In the genomic region with DNA sequence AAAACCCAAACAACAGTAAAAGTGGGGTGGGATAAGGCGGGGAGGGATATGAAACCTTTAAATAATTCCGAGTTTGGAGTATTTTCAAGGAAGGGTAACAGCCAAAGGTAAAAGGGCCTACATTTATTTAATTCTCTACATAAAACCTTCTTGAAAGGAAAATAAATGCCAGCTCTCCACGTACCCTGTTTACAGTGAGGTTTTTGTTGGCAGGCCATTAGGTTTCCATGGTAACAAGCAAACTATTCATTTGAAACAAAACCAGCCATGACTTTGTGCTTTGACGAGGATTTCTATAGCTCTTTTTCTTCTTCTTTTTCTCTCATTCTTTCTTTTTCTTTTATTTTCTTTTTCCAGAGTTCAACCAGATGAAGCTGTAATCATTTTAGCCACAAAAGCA, we compare ENCODE assay signal across 10 mouse cellular contexts.
A peak's percentile ranks its signal among the peaks of the same experiment; 100 is the strongest.
DNase-seq lines count a peak whose midpoint lies in the region; ATAC-seq and TF ChIP-seq lines count a peak whose summit lies in the region.
"Had no signal": no experiment of that assay in that cellular context is flagged by ENCODE, and none has a peak within 500 bp of the region (broad histone marks: within the 10 kb centered on the region; RNA-seq: fewer than 3 reads in every experiment).

No protein-coding gene starts in this region.

- H3K4me2 ChIP-seq in forebrain, embryonic 13.5 days: peak overlapping the region; percentile 50
- H3K4me2 ChIP-seq in heart, embryonic 12.5 days: no peak overlapping the region
- H3K4me2 ChIP-seq in intestine, postnatal 0 days (replicated peaks; ENCODE audit: low read depth): no peak overlapping the region
- H3K4me2 ChIP-seq: heart, embryonic 15.5 days had no signal

- no peak for TF ChIP-seq POLR2A in kidney, adult 2 months (IDR thresholded peaks at IDR 0.05; ENCODE audit: low read depth, low read length)

- H3K36me3 ChIP-seq in kidney, adult 2 months (ENCODE audit: control insufficient read depth, insufficient read depth, low read length): no peaks in the 10 kb centered on the region
- no peaks in the 10 kb centered on the region for H3K36me3 ChIP-seq in forebrain, embryonic 13.5 days (ENCODE audit: poor library complexity, severe bottlenecking)
- no peaks in the 10 kb centered on the region for H3K36me3 ChIP-seq in heart, embryonic 12.5 days
- no peaks in the 10 kb centered on the region for H3K36me3 ChIP-seq in intestine, postnatal 0 days (ENCODE audit: control insufficient read depth, insufficient read depth)
- H3K36me3 ChIP-seq: heart, embryonic 15.5 days had no signal

- 44% methylated on average over 4 of the region's 4 CpGs for WGBS in kidney, adult 2 months
- 10% methylated on average over 4 of the region's 4 CpGs for WGBS in forebrain, embryonic 13.5 days
- 67% methylated on average over 4 of the region's 4 CpGs for WGBS in heart, embryonic 12.5 days
- 67% methylated on average over 4 of the region's 4 CpGs for WGBS in intestine, postnatal 0 days

- DNase-seq in kidney, adult 2 months: peak; percentile 3
- DNase-seq in kidney, postnatal 10 days: no peak
- peak; percentile 62 for DNase-seq in Muller cell, postnatal 12 days (ENCODE audit: inconsistent ontology term)
- DNase-seq in layer of hippocampus, postnatal 10 days (ENCODE audit: low spot score in 2 of 2): peak; percentile 13 to 27
- no peak for DNase-seq in adrenal gland, postnatal 14 days
- DNase-seq: cerebellum, adult 9-11 months had no signal

- H3K9me3 ChIP-seq in forebrain, embryonic 13.5 days (replicated peaks): no peaks in the 10 kb centered on the region
- H3K9me3 ChIP-seq in heart, embryonic 12.5 days (replicated peaks): no peaks in the 10 kb centered on the region
- H3K9me3 ChIP-seq in intestine, postnatal 0 days (ENCODE audit: control insufficient read depth): no peaks in the 10 kb centered on the region
- H3K9me3 ChIP-seq: heart, embryonic 15.5 days had no signal

- H3K4me1 ChIP-seq in kidney, adult 2 months (ENCODE audit: control insufficient read depth, insufficient read depth, low read length): no peaks in the 10 kb centered on the region
- peaks cover 20% of the 10 kb centered on the region for H3K4me1 ChIP-seq in forebrain, embryonic 13.5 days
- H3K4me1 ChIP-seq in heart, embryonic 12.5 days (replicated peaks): no peaks in the 10 kb centered on the region
- H3K4me1 ChIP-seq in intestine, postnatal 0 days (replicated peaks; ENCODE audit: control insufficient read depth, insufficient read depth, low read length): no peaks in the 10 kb centered on the region
- H3K4me1 ChIP-seq: heart, embryonic 15.5 days had no signal

- H3K27me3 ChIP-seq in kidney, adult 2 months (replicated peaks; ENCODE audit: control insufficient read depth, insufficient read depth, low read length): no peaks in the 10 kb centered on the region
- no peaks in the 10 kb centered on the region for H3K27me3 ChIP-seq in forebrain, embryonic 13.5 days
- H3K27me3 ChIP-seq in heart, embryonic 12.5 days (replicated peaks): no peaks in the 10 kb centered on the region
- no peaks in the 10 kb centered on the region for H3K27me3 ChIP-seq in intestine, postnatal 0 days (replicated peaks; ENCODE audit: control insufficient read depth, insufficient read depth, low read length)
- H3K27me3 ChIP-seq: heart, embryonic 15.5 days had no signal

- peak; percentile 91 for ATAC-seq in forebrain, embryonic 13.5 days
- ATAC-seq in heart, embryonic 12.5 days (ENCODE audit: insufficient number of reproducible peaks, low FRiP score): no peak
- no peak for ATAC-seq in intestine, postnatal 0 days

- no peak overlapping the region for H3K4me3 ChIP-seq in kidney, adult 2 months (ENCODE audit: insufficient read depth, low read depth, low read length)
- 0 out of 2 replicates have a peak overlapping the region, but pooled peaks have one; percentile 10 for H3K4me3 ChIP-seq in forebrain, embryonic 13.5 days
- H3K4me3 ChIP-seq in heart, embryonic 12.5 days: no peak overlapping the region
- no peak overlapping the region for H3K4me3 ChIP-seq in intestine, postnatal 0 days (ENCODE audit: low read depth, low read length)
- H3K4me3 ChIP-seq: heart, embryonic 15.5 days had no signal

- no peak overlapping the region for H3K9ac ChIP-seq in forebrain, embryonic 13.5 days
- H3K9ac ChIP-seq in heart, embryonic 12.5 days: no peak overlapping the region
- H3K9ac ChIP-seq in intestine, postnatal 0 days (ENCODE audit: low read depth, low read length): no peak overlapping the region
- H3K9ac ChIP-seq: heart, embryonic 15.5 days had no signal

- H3K27ac ChIP-seq in kidney, adult 2 months (ENCODE audit: insufficient read depth, low read depth, low read length): no peak overlapping the region
- peak overlapping the region; percentile 60 for H3K27ac ChIP-seq in forebrain, embryonic 13.5 days
- no peak overlapping the region for H3K27ac ChIP-seq in heart, embryonic 12.5 days (ENCODE audit: poor library complexity, severe bottlenecking)
- H3K27ac ChIP-seq in intestine, postnatal 0 days (ENCODE audit: low read depth, low read length): no peak overlapping the region
- H3K27ac ChIP-seq: heart, embryonic 15.5 days had no signal

- no peak for TF ChIP-seq CTCF in kidney, adult 2 months (conservative IDR thresholded peaks at IDR 0.05; ENCODE audit: insufficient read depth, insufficient read length, low read depth, low read length)
- TF ChIP-seq CTCF in intestine, postnatal 0 days (IDR thresholded peaks at IDR 0.05; ENCODE audit: low read depth): no peak

Comparison
In these comparisons a context has a peak if more than half of its experiments do, and no peak if none do; other contexts are left out.
1. DNase-seq: peak in kidney, adult 2 months (single experiment), Muller cell, postnatal 12 days (single experiment) and layer of hippocampus, postnatal 10 days (2 of 2); none in kidney, postnatal 10 days (single experiment) and adrenal gland, postnatal 14 days (single experiment).